Mouse (Mus musculus) adrenal gland, postnatal 10 days (tissue): Measurements from ENCODE around the gene Dmac2. TPM values are rescaled to one million over a fixed set of nuclear protein-coding genes. Genes with fewer than 3 reads are reported as not detected.
A peak's percentile ranks its signal among the peaks of the same experiment; 100 is the strongest.

ENCODE experiments used
- DNase-seq: peaks from one replicate; pipeline ENCODE4 v3.0.0; 2021; ENCODE audit warnings: mixed read lengths
- total RNA-seq, 2 experiments: library from RNA; stranded (reverse); gene quantifications; 2 replicates each; pipeline ENCODE4 v1.2.3; 2021

Gene Dmac2
- total RNA-seq, 2 experiments from 2014 or later: 36.2 to 51.7 TPM

- DNase-seq: no peak
These were observed 33.1 kb downstream of the Dmac2 start for GRCm38 (mm10) chr7:25652244-25652759.

DNA sequence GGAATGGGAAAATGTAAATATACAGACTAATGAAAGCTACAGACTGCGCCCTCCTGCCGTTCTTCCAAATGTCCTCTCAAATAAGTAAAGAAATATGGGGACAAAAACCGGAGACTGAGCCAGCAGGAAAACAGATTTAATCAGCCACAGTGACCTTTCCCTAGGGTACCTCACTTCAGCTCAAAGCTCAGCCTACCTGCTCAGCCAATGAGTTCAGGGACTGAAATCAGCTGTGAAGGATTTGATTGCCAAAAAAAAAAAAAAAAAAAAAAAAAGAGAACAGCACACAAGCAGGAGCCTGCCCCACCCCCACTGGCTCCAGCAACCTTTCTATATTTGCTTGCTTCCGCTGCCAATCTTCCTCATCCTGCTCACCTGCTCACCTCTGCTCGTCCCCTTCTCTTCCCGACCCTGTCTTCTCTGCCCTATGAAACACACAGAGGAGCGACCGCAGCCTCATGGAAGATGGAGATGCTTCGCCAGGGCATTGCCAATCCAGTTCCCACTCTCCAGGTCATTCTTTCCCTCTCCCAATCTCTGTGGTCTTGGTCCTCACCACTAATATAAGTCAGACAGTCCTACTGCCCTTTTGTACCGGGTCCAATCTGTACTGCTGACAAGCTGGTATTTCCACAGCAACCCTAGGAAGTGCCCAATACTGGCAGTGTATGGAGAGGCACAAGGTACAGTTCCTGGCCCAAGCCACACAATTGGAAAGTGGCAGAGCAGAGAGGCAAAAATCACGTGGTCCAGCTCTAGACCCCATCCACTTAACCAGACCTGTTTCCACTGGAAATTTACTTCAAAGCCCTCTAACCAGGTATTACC is 36.6 kb downstream of the Dmac2 start:
- DNase-seq: peak; percentile 40

DNA sequence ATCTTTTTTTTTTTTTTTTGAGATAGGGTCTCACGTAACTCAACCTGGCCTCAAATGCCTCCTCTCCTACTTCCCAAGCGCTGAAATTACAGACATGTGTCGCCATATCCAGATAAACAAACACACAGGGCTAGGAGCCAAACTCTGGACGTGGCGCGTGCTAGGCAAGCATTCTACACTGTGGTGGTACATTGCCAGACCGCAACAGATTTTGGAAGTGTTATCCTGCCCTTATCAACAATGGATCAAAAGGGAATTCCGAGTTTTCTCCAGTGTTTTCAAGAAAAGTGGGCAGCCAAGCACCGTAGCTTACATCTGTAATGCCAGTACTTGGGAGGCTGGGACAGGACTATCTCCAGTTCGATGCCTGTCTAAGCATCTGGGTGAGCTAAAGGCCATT is 38.6 kb downstream of the Dmac2 start:
- peak; percentile 50 for DNase-seq

- DNase-seq: peak; percentile 99
These were observed 39.7 kb downstream of the Dmac2 start, which contains the start of the genes Bckdha and Exosc5 for GRCm38 (mm10) chr7:25658657-25659472. TSS of gene Bckdha (minus strand) at chr7:25658981. TSS of gene Exosc5 (plus strand) at chr7:25659164.

DNA sequence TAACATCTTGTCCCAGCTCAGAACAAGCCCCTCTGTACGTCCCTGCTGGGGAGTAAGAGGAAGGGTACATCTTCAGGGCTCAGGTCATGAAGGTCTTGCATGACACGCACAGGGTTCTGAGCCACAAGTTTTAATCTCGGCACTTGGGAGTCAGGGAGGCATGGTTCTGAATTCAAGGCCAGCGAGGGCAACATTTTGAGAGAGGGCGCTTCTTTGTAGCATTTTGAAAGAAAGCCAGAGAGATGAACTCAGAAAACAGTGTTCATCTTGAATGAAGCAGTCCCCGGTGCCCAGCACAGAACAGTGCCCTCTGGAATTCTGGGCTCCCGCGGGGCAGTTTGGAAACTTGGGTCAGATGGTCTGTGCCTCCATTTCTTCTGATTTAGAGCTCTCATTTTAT is 47.2 kb downstream of the Dmac2 start:
- DNase-seq: no peak

DNA sequence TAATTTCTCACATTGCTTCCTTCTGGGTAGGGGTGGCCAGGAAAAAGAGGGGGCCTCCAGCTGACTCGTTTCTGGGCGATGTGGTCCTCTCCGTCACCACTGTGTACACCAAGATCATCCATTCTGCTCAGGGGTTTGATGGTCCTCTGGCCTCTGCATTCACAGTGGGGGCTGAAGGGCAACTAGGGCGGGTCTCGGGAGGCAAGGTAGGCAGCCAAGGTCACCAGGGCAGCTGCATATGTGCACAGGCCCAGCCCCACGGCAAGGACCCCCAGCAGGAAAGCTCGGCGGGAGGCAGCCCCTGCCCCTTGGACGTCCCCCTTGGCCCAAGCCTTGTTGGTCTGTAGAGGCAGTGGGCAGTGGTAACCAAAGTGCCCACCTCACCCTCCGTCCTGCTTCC is 49.9 kb downstream of the Dmac2 start:
- no peak for DNase-seq

- DNase-seq: no peak
These were observed 50.4 kb downstream of the Dmac2 start for GRCm38 (mm10) chr7:25669631-25670030.

- no peak for DNase-seq
These were observed 50.9 kb downstream of the Dmac2 start for GRCm38 (mm10) chr7:25670096-25670495.

DNA sequence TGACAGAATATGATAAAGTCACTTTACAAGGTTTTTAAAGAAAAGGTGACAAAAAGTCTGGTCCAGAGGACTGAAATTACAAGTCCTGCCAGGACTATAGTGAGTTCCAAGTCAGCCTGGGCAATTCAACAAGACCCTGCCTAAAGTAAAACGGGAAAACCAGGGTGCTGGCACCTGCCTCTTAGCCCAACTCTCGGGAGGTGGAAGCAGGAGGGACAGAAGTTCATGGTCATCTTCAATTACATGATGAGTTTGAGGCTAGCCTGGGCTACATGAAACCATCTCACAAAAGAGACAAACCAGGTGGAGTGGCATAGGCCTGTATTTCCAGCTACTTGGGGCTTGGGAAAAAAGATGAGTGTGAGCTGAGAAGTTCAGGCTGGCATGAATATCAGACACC is 52.5 kb downstream of the Dmac2 start:
- no peak for DNase-seq

GRCm38 (mm10) chr7:25672442-25672841 is 53.2 kb downstream of the Dmac2 start:
- DNase-seq: no peak

DNA sequence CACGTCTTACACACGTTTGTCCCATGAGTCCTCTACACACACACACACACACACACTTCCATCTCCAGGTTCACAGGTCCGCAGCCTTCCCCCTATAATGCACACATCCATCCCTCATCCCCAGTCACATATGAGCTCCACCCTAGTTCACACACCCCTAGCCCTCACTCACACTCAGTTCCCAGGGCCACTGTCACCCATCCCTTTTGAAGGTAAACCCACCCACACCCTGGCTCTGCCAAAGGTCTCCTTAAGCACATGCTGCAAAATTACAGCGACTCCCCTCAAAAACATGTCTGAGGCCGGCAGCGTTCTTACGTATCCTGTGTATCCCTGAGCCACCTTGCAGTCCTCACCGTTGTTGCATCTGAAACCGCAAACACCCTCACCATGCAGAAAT is 55.1 kb downstream of the Dmac2 start:
- DNase-seq: no peak

DNA sequence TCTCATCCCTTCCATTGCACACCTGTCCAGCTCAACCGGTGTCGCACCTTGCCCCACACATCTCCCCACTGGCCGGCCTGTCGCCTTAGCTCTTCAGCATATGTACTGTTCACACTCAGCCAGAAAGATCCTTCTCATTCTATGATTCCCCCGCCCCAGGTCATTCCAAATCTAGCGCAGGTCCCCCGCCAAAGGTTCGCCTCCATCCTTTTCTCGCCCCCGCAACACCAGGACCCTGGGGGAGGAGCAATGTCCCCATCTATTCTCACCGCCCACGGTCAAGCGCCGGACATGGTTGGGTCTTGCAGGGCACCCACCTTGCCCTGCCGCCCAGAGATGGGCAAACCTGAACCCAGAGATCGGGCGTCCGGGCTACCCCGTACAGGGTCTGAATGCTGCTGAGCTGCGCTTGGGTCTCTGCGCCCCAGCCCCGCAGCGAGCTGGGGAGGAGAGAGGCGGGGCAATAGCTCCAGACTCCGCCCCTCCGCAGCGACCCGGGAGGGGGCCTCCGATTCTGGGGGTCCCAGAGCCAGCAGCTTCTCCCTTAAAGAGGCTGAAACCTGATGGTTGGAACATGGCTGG is 55.6 kb downstream of the Dmac2 start, which contains the start of gene Tmem91:
TSS of gene Tmem91 (minus strand) at position 448 of the 582 bp plus-strand sequence.
- no peak for DNase-seq

Other genes with a start within 250 kb of the Dmac2 start
- not detected for gene Cnfn, start 249.7 kb upstream of the Dmac2 start, total RNA-seq
- 100 to 1,000 TPM; 391 to 441 TPM for gene Lipe, start 220.7 kb upstream of the Dmac2 start, total RNA-seq
- not detected for gene Cxcl17, start 206.5 kb upstream of the Dmac2 start, total RNA-seq
- 10 to 100 TPM; 16.0 to 21.7 TPM for gene Ceacam1, start 141.8 kb upstream of the Dmac2 start, total RNA-seq
- 1 to 10 TPM; 2.0 to 3.4 TPM for gene Ceacam2, start 79.6 kb upstream of the Dmac2 start, total RNA-seq
- gene Erich4, start 3.5 kb upstream of the Dmac2 start, total RNA-seq: not detected
- gene B3gnt8, start 7.2 kb downstream of the Dmac2 start, total RNA-seq: 1 to 10 TPM; 4.0 TPM
- gene Bckdha, start 39.6 kb downstream of the Dmac2 start, total RNA-seq: 100 to 1,000 TPM; 251 to 252 TPM
- 10 to 100 TPM; 45.3 to 50.6 TPM for gene Exosc5, start 39.8 kb downstream of the Dmac2 start, total RNA-seq
- 1 to 10 TPM in 1 of 2 experiments, under 1 TPM in 1; 0.90 to 1.9 TPM for gene Tmem91, start 55.8 kb downstream of the Dmac2 start, total RNA-seq
- 10 to 100 TPM; 15.7 to 19.0 TPM for gene B9d2, start 61.4 kb downstream of the Dmac2 start, total RNA-seq
- 10 to 100 TPM; 48.7 to 49.6 TPM for gene Tgfb1, start 67.6 kb downstream of the Dmac2 start, total RNA-seq
- 10 to 100 TPM; 40.4 to 46.1 TPM for gene Ccdc97, start 99.7 kb downstream of the Dmac2 start, total RNA-seq
- 100 to 1,000 TPM; 114 to 125 TPM for gene Hnrnpul1, start 135.3 kb downstream of the Dmac2 start, total RNA-seq
- gene Axl, start 169.3 kb downstream of the Dmac2 start, total RNA-seq: 10 to 100 TPM; 62.1 to 66.3 TPM
- gene Cyp2s1, start 197.5 kb downstream of the Dmac2 start, total RNA-seq: 1 to 10 TPM; 3.2 to 3.9 TPM